Mouse (Mus musculus): ENCODE data around the gene Sh3bp5l. TPM values are rescaled to one million over a fixed set of nuclear protein-coding genes. Genes with fewer than 3 reads are reported as not detected.

The Sh3bp5l gene
- total RNA-seq (2021) (10 to 100 TPM; 28.4 to 33.9 TPM), polyA plus RNA-seq (2012; rRNA removed) (22.8 and 30.4 TPM in 2 replicates)
- long read RNA-seq, transcript Sh3bp5l-201 (7 exons, 2,977 nt): major isoform, 37 of 54 reads
- long read RNA-seq, transcript Sh3bp5l-202 (7 exons, 3,016 nt): minor isoform, 13 of 54 reads
- long read RNA-seq, partial matches to known transcripts: 0 of 54 reads
- long read RNA-seq, other reads (novel, unspliced or antisense): 4 of 54 reads

GRCm38 (mm10) chr11:58330276-58331148 lies at the start of gene Sh3bp5l, which contains the start of gene Zfp672:
Sh3bp5l (plus strand) TSS chr11:58330724.
Zfp672 (minus strand) TSS chr11:58330339.
- peak within 1 kb of the TSS; percentile 75 for H3K4me3 ChIP-seq
- peak within 1 kb of the TSS; percentile 92 for H3K9ac ChIP-seq (ENCODE audit: low read depth, low read length)
- TF ChIP-seq POLR2A (IDR thresholded peaks at IDR 0.05; ENCODE audit: insufficient read depth, low read depth, low read length) (peak; percentile 83), EP300 (IDR thresholded peaks at IDR 0.05; ENCODE audit: insufficient read depth, low read depth, low read length) (peak; percentile 64; the same call in 1 of the 2 replicates), CTCF (IDR thresholded peaks at IDR 0.05) (no peak)
- peaks cover 9% of the 10 kb centered on the region for H3K4me1 ChIP-seq (ENCODE audit: control insufficient read depth, insufficient read depth, low read length)
- peaks cover 8% of the 10 kb centered on the region; the same call in 1 of the 2 replicates for H3K36me3 ChIP-seq (ENCODE audit: control insufficient read depth, insufficient read depth, low read length)
- intact Hi-C loops (cut with DNase I): no loop called here
- H3K79me2 ChIP-seq (replicated peaks; ENCODE audit: control insufficient read depth, insufficient read depth, low read length): peaks cover 3% of the 10 kb centered on the region; the same call in 1 of the 2 replicates
- H3K27ac ChIP-seq: peak within 1 kb of the TSS; percentile 93
- peak; percentile 89 to 92 for DNase-seq
- WGBS: under 1% methylated on average over 52 of the region's 52 CpGs
- no peaks in the 10 kb centered on the region for H3K27me3 ChIP-seq (ENCODE audit: control insufficient read depth, insufficient read depth, low read length)

DNA sequence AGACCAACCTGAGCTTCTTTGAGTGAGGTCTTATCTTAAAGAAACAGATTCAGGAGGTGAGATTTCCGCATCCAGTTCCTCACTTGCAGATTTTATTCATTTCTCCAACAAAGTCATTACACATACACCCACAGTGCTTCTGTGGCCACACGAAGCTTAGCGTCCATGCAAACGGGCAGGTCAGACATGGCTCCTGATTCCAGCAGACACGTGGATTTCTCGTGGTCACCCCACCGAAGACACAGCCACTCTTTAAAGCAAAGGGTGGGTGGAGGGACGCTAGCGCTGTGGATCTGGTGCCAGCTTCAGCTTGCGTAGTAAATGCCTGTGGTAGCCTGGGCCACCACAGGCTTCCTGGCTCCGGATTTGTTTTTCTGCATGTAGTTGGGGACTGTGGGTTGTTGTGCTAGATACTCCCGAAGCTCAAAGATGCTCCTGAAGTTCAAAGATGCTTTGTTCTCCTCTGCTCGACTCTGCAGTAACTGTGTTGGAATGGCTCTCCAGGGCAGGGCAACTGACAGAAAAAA lies 48.5 kb upstream of the Sh3bp5l start:
- 78% methylated on average over 13 of the region's 13 CpGs for WGBS
- intact Hi-C loops (cut with DNase I): no loop called here
- H3K9ac ChIP-seq (ENCODE audit: low read depth, low read length): no peak overlapping the region
- H3K4me3 ChIP-seq: no peak overlapping the region
- DNase-seq: no peak
- no peak overlapping the region for H3K27ac ChIP-seq
- H3K36me3 ChIP-seq (ENCODE audit: control insufficient read depth, insufficient read depth, low read length): no peaks in the 10 kb centered on the region
- H3K79me2 ChIP-seq (replicated peaks; ENCODE audit: control insufficient read depth, insufficient read depth, low read length): no peaks in the 10 kb centered on the region
- no peaks in the 10 kb centered on the region for H3K4me1 ChIP-seq (ENCODE audit: control insufficient read depth, insufficient read depth, low read length)
- TF ChIP-seq CTCF (IDR thresholded peaks at IDR 0.05): no peak
- TF ChIP-seq EP300 (IDR thresholded peaks at IDR 0.05; ENCODE audit: insufficient read depth, low read depth, low read length): no peak
- TF ChIP-seq POLR2A (IDR thresholded peaks at IDR 0.05; ENCODE audit: insufficient read depth, low read depth, low read length): no peak
- H3K27me3 ChIP-seq (ENCODE audit: control insufficient read depth, insufficient read depth, low read length): no peaks in the 10 kb centered on the region

DNA sequence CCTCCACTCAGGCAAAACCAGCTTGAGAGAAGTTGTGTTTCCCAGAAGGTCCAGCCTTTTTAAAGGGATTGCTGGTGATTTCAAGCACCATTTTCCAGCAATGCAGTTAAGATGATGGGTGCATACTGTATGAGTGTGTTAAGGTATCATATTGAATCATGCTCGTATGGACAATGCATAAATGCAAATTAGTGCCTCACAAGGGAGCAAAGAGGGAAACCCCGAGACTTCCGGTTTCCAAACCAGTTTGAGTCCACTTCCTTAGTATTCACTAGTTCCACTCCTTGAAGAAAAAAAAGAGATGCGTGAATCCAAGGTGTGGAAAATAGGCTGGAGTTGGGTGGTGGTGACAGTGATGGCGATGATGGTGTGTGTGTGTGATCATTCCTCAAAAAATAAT lies 48.0 kb upstream of the Sh3bp5l start:
- no peak for DNase-seq
- H3K27ac ChIP-seq: no peak overlapping the region
- no peaks in the 10 kb centered on the region for H3K27me3 ChIP-seq (ENCODE audit: control insufficient read depth, insufficient read depth, low read length)
- no peaks in the 10 kb centered on the region for H3K36me3 ChIP-seq (ENCODE audit: control insufficient read depth, insufficient read depth, low read length)
- no peak overlapping the region for H3K4me3 ChIP-seq
- WGBS: 63% methylated on average over 5 of the region's 5 CpGs
- TF ChIP-seq EP300 (IDR thresholded peaks at IDR 0.05; ENCODE audit: insufficient read depth, low read depth, low read length) (no peak), CTCF (IDR thresholded peaks at IDR 0.05) (no peak), POLR2A (IDR thresholded peaks at IDR 0.05; ENCODE audit: insufficient read depth, low read depth, low read length) (no peak)
- H3K4me1 ChIP-seq (ENCODE audit: control insufficient read depth, insufficient read depth, low read length): no peaks in the 10 kb centered on the region
- H3K9ac ChIP-seq (ENCODE audit: low read depth, low read length): no peak overlapping the region
- no peaks in the 10 kb centered on the region for H3K79me2 ChIP-seq (replicated peaks; ENCODE audit: control insufficient read depth, insufficient read depth, low read length)
- intact Hi-C loops (cut with DNase I): no loop called here

- TF ChIP-seq EP300 (IDR thresholded peaks at IDR 0.05; ENCODE audit: insufficient read depth, low read depth, low read length) (no peak), CTCF (IDR thresholded peaks at IDR 0.05) (no peak), POLR2A (IDR thresholded peaks at IDR 0.05; ENCODE audit: insufficient read depth, low read depth, low read length) (no peak)
- H3K79me2 ChIP-seq (replicated peaks; ENCODE audit: control insufficient read depth, insufficient read depth, low read length): no peaks in the 10 kb centered on the region
Measured at GRCm38 (mm10) chr11:58289992-58290682, 40.4 kb upstream of the Sh3bp5l start.

DNA sequence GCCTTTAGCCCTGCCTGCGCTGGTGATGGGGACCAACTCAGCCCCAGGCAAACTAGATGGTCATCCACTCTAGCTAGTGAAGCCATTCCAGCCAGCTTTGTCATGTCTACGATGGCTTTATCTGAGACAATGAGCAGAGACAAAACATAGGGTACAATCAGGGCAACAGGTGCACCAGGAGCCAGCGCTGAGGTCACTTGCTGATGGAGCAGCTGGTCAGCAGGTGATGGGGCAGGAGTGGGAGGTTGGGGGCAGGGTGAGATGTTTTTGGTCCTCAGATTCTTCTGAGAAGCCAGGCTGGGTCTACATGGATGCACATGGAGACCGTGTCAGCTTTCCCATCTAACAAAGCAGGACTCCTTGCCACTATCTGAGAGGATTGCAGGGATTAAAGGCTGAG lies 39.7 kb upstream of the Sh3bp5l start:
- WGBS: 71% methylated on average over 4 of the region's 4 CpGs
- intact Hi-C loops (cut with DNase I): no loop called here
- no peak for TF ChIP-seq CTCF (IDR thresholded peaks at IDR 0.05)
- TF ChIP-seq EP300 (IDR thresholded peaks at IDR 0.05; ENCODE audit: insufficient read depth, low read depth, low read length): no peak
- no peak for TF ChIP-seq POLR2A (IDR thresholded peaks at IDR 0.05; ENCODE audit: insufficient read depth, low read depth, low read length)
- Histone ChIP-seq H3K4me1 (ENCODE audit: control insufficient read depth, insufficient read depth, low read length) (no peaks in the 10 kb centered on the region), H3K79me2 (replicated peaks; ENCODE audit: control insufficient read depth, insufficient read depth, low read length) (no peaks in the 10 kb centered on the region), H3K27me3 (ENCODE audit: control insufficient read depth, insufficient read depth, low read length) (no peaks in the 10 kb centered on the region), H3K27ac (no peak overlapping the region), H3K36me3 (ENCODE audit: control insufficient read depth, insufficient read depth, low read length) (no peaks in the 10 kb centered on the region), H3K4me3 (no peak overlapping the region), H3K9ac (ENCODE audit: low read depth, low read length) (no peak overlapping the region)
- no peak for DNase-seq

More at GRCm38 (mm10) chr11:58289992-58290682, 40.4 kb upstream of the Sh3bp5l start:
- Histone ChIP-seq H3K27me3 (ENCODE audit: control insufficient read depth, insufficient read depth, low read length) (no peaks in the 10 kb centered on the region), H3K36me3 (ENCODE audit: control insufficient read depth, insufficient read depth, low read length) (no peaks in the 10 kb centered on the region), H3K27ac (no peak overlapping the region), H3K4me1 (ENCODE audit: control insufficient read depth, insufficient read depth, low read length) (no peaks in the 10 kb centered on the region), H3K4me3 (no peak overlapping the region), H3K9ac (ENCODE audit: low read depth, low read length) (no peak overlapping the region)
- whole genome bisulfite sequencing: 65% methylated on average over 9 of the region's 9 CpGs
- intact Hi-C loops (cut with DNase I): no loop called here
- no peak for DNase-seq

All from heart, adult 2 months (tissue).